Mouse (Mus musculus) liver, adult 2 months (tissue): ENCODE data around the gene Efna2.

ENCODE experiments used
- CTCF ChIP-seq: fragments of 200-500 bp; IDR thresholded peaks from 2 replicates; pipeline ENCODE4 v1.5.1; 2011; ENCODE audit warnings: low read depth, low read length, control low read depth
- POLR2A ChIP-seq: fragments of 200-500 bp; IDR thresholded peaks from 2 replicates; pipeline ENCODE4 v1.6.1; 2011; ENCODE audit warnings: low read length, control low read depth; ENCODE audit not compliant: insufficient read depth; ENCODE audit errors: extremely low read depth

DNA sequence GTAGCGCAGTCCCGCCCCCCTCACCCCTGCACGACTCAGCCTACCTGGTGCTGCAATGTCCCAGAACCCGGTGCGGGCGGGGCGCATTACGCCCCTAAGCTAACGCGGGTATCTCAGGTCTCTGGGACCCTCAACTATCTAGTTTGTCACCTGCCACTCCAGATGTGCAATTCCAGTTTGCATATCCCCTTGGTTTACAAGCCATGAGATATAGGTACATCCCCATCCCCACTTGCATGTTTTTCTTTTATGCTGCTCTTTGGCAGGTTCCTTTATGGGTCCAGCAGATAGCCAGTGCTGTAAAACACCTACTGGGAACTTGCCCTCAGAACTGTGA is 39.9 kb upstream of the Efna2 start:
- TF ChIP-seq CTCF (no peak), POLR2A (no peak)
